Mouse (Mus musculus): Measurements from ENCODE around the gene Ids. TPM values are rescaled to one million over a fixed set of nuclear protein-coding genes. Genes with fewer than 3 reads are reported as not detected.
A peak's percentile ranks its signal among the peaks of the same experiment; 100 is the strongest.
"Not testable (repeated sequence)": the region's sequence is repeated elsewhere in the genome, so short reads cannot be mapped to it uniquely, and the experiment has no call there.

Gene Ids
- 0.89 and 2.1 TPM in 2 replicates for polyA plus RNA-seq (2016; fragmentation: Nextera tagmentation; extraction: Ambion mirVana)

GRCm38 (mm10) chrX:70364661-70365613 lies at the start of gene Ids:
Gene Ids (minus strand): TSS chrX:70365084.
- Histone ChIP-seq H3K4me3 (peak within 1 kb of the TSS; percentile 58), H3K9me3 (no peaks in the 10 kb centered on the region), H3K36me3 (no peaks in the 10 kb centered on the region), H3K27me3 (ENCODE audit: insufficient read depth, poor library complexity, severe bottlenecking) (no peaks in the 10 kb centered on the region), H3K27ac (peak within 1 kb of the TSS; percentile 78), H3K4me1 (no peaks in the 10 kb centered on the region)
- 20% methylated on average over 42 of the region's 45 CpGs for WGBS
- DNase-seq (ENCODE audit: low spot score), result peak; percentile 93

GRCm38 (mm10) chrX:70392636-70393035 lies 27.8 kb upstream of the Ids start:
- H3K9me3 ChIP-seq; H3K36me3 ChIP-seq; H3K27ac ChIP-seq; H3K27me3 ChIP-seq (ENCODE audit: insufficient read depth, poor library complexity, severe bottlenecking); DNase-seq (ENCODE audit: low spot score); H3K4me3 ChIP-seq; H3K4me1 ChIP-seq: not testable (repeated sequence)

- peak overlapping the region; percentile 79 for H3K27ac ChIP-seq
- WGBS, result 24% methylated on average over 11 of the region's 11 CpGs
- peaks cover 5% of the 10 kb centered on the region; the same call in 1 of the 2 replicates for H3K36me3 ChIP-seq
- no peaks in the 10 kb centered on the region for H3K4me1 ChIP-seq
- H3K4me3 ChIP-seq, result peak overlapping the region; percentile 64
- no peaks in the 10 kb centered on the region for H3K9me3 ChIP-seq
- H3K27me3 ChIP-seq (ENCODE audit: insufficient read depth, poor library complexity, severe bottlenecking), result no peaks in the 10 kb centered on the region
- DNase-seq (ENCODE audit: low spot score), result peak; percentile 75
These were observed 21.1 kb upstream of the Ids start for GRCm38 (mm10) chrX:70385962-70386351.

GRCm38 (mm10) chrX:70385276-70385961 lies 20.5 kb upstream of the Ids start, which contains the start of gene 1110012L19Rik:
Gene 1110012L19Rik (plus strand): TSS chrX:70385877.
- Histone ChIP-seq H3K27ac (peak within 1 kb of the TSS; percentile 79), H3K36me3 (peaks cover 5% of the 10 kb centered on the region; the same call in 1 of the 2 replicates), H3K4me3 (peak within 1 kb of the TSS; percentile 64), H3K4me1 (no peaks in the 10 kb centered on the region), H3K27me3 (ENCODE audit: insufficient read depth, poor library complexity, severe bottlenecking) (no peaks in the 10 kb centered on the region), H3K9me3 (no peaks in the 10 kb centered on the region)
- 18% methylated on average over 22 of the region's 22 CpGs for WGBS
- DNase-seq (ENCODE audit: low spot score), result peak; percentile 89

GRCm38 (mm10) chrX:70384917-70385275 lies 20.0 kb upstream of the Ids start:
- no peaks in the 10 kb centered on the region for H3K27me3 ChIP-seq (ENCODE audit: insufficient read depth, poor library complexity, severe bottlenecking)
- no peaks in the 10 kb centered on the region for H3K4me1 ChIP-seq
- H3K9me3 ChIP-seq, result no peaks in the 10 kb centered on the region
- H3K4me3 ChIP-seq, result peak overlapping the region; percentile 64
- no peak for DNase-seq (ENCODE audit: low spot score)
- 60% methylated on average over 3 of the region's 3 CpGs for WGBS
- H3K27ac ChIP-seq, result peak overlapping the region; percentile 79; the same call in 1 of the 2 replicates
- H3K36me3 ChIP-seq, result peaks cover 5% of the 10 kb centered on the region; the same call in 1 of the 2 replicates

GRCm38 (mm10) chrX:70374469-70375110 lies 9.7 kb upstream of the Ids start:
- not testable (repeated sequence) for H3K4me1 ChIP-seq; H3K36me3 ChIP-seq; H3K27me3 ChIP-seq (ENCODE audit: insufficient read depth, poor library complexity, severe bottlenecking); H3K4me3 ChIP-seq; H3K9me3 ChIP-seq; H3K27ac ChIP-seq; DNase-seq (ENCODE audit: low spot score)
- 60% methylated on average over 5 of the region's 6 CpGs for WGBS

- not testable (repeated sequence) for H3K27ac ChIP-seq; DNase-seq (ENCODE audit: low spot score); H3K36me3 ChIP-seq; H3K9me3 ChIP-seq; H3K4me3 ChIP-seq; H3K27me3 ChIP-seq (ENCODE audit: insufficient read depth, poor library complexity, severe bottlenecking); H3K4me1 ChIP-seq
- 29% methylated on average over 2 of the region's 6 CpGs for WGBS
These were observed 4.9 kb upstream of the Ids start for GRCm38 (mm10) chrX:70369758-70370157.

GRCm38 (mm10) chrX:70364202-70364601 lies 682 bp downstream of the Ids start:
- Histone ChIP-seq H3K36me3 (no peaks in the 10 kb centered on the region), H3K27me3 (ENCODE audit: insufficient read depth, poor library complexity, severe bottlenecking) (no peaks in the 10 kb centered on the region), H3K9me3 (no peaks in the 10 kb centered on the region), H3K27ac (peak overlapping the region; percentile 78; the same call in 1 of the 2 replicates), H3K4me3 (peak overlapping the region; percentile 58), H3K4me1 (no peaks in the 10 kb centered on the region)
- 68% methylated on average over 1 of the region's 1 CpGs for WGBS
- DNase-seq (ENCODE audit: low spot score), result no peak

GRCm38 (mm10) chrX:70363446-70363845 lies 1.4 kb downstream of the Ids start:
- H3K27ac ChIP-seq, result no peak overlapping the region
- no peak for DNase-seq (ENCODE audit: low spot score)
- no peaks in the 10 kb centered on the region for H3K27me3 ChIP-seq (ENCODE audit: insufficient read depth, poor library complexity, severe bottlenecking)
- no peaks in the 10 kb centered on the region for H3K4me1 ChIP-seq
- no peak overlapping the region for H3K4me3 ChIP-seq
- no peaks in the 10 kb centered on the region for H3K36me3 ChIP-seq
- 85% methylated on average over 5 of the region's 5 CpGs for WGBS
- no peaks in the 10 kb centered on the region for H3K9me3 ChIP-seq

GRCm38 (mm10) chrX:70362985-70363384 lies 1.9 kb downstream of the Ids start:
- Histone ChIP-seq H3K27me3 (ENCODE audit: insufficient read depth, poor library complexity, severe bottlenecking) (no peaks in the 10 kb centered on the region), H3K4me1 (no peaks in the 10 kb centered on the region), H3K36me3 (no peaks in the 10 kb centered on the region), H3K9me3 (no peaks in the 10 kb centered on the region), H3K4me3 (no peak overlapping the region), H3K27ac (no peak overlapping the region)
- WGBS, result 76% methylated on average over 7 of the region's 7 CpGs
- no peak for DNase-seq (ENCODE audit: low spot score)

GRCm38 (mm10) chrX:70330202-70330843 lies 34.6 kb downstream of the Ids start:
- Histone ChIP-seq H3K36me3 (no peaks in the 10 kb centered on the region), H3K27ac (no peak overlapping the region), H3K4me3 (no peak overlapping the region), H3K9me3 (no peaks in the 10 kb centered on the region), H3K4me1 (no peaks in the 10 kb centered on the region), H3K27me3 (ENCODE audit: insufficient read depth, poor library complexity, severe bottlenecking) (no peaks in the 10 kb centered on the region)
- DNase-seq (ENCODE audit: low spot score), result peak; percentile 72
- 16% methylated on average over 6 of the region's 6 CpGs for WGBS

- no peaks in the 10 kb centered on the region for H3K36me3 ChIP-seq
- 62% methylated on average over 2 of the region's 2 CpGs for WGBS
- no peaks in the 10 kb centered on the region for H3K27me3 ChIP-seq (ENCODE audit: insufficient read depth, poor library complexity, severe bottlenecking)
- no peaks in the 10 kb centered on the region for H3K9me3 ChIP-seq
- no peaks in the 10 kb centered on the region for H3K4me1 ChIP-seq
- DNase-seq (ENCODE audit: low spot score), result no peak
- H3K4me3 ChIP-seq, result no peak overlapping the region
- no peak overlapping the region for H3K27ac ChIP-seq
These were observed 36.2 kb downstream of the Ids start for GRCm38 (mm10) chrX:70328530-70329143.

Data from heart, embryonic 10.5 days (tissue).